Mouse (Mus musculus) kidney, adult 8-10 months (tissue): ENCODE results near the gene Baiap2l1.
"Not testable (repeated sequence)": the region's sequence is repeated elsewhere in the genome, so short reads cannot be mapped to it uniquely, and the experiment has no call there.

Source experiments
- DNase-seq, 2 experiments: peaks; one replicate each; pipeline ENCODE4 v3.0.0; 2022

Baiap2l1 gene

GRCm38 (mm10) chr5:144357881-144358591 is at the start of gene Baiap2l1:
Baiap2l1 (minus strand) TSS chr5:144358112.
- DNase-seq, result peak; percentile 99 to 100

GRCm38 (mm10) chr5:144406256-144406655 is 48.3 kb upstream of the Baiap2l1 start:
- DNase-seq, result no peak

GRCm38 (mm10) chr5:144400821-144401220 is 42.9 kb upstream of the Baiap2l1 start:
- DNase-seq, result no peak

GRCm38 (mm10) chr5:144397566-144397965 is 39.7 kb upstream of the Baiap2l1 start:
- DNase-seq, result no peak

GRCm38 (mm10) chr5:144394142-144394541 is 36.2 kb upstream of the Baiap2l1 start:
- DNase-seq, result no peak

GRCm38 (mm10) chr5:144387851-144388250 is 29.9 kb upstream of the Baiap2l1 start:
- DNase-seq, result peak in 1 of 2 experiments; percentile 58

- no peak for DNase-seq
Measured at GRCm38 (mm10) chr5:144383936-144384335, 26.0 kb upstream of the Baiap2l1 start.

GRCm38 (mm10) chr5:144381782-144382181 is 23.9 kb upstream of the Baiap2l1 start:
- DNase-seq, result peak in 1 of 2 experiments; percentile 49

GRCm38 (mm10) chr5:144380689-144381088 is 22.8 kb upstream of the Baiap2l1 start:
- DNase-seq, result no peak

- no peak for DNase-seq
Measured at GRCm38 (mm10) chr5:144379431-144379830, 21.5 kb upstream of the Baiap2l1 start.

GRCm38 (mm10) chr5:144372885-144373284 is 15.0 kb upstream of the Baiap2l1 start:
- no peak for DNase-seq

GRCm38 (mm10) chr5:144372177-144372576 is 14.3 kb upstream of the Baiap2l1 start:
- DNase-seq, result no peak

GRCm38 (mm10) chr5:144370986-144371385 is 13.1 kb upstream of the Baiap2l1 start:
- DNase-seq, result no peak

- DNase-seq, result no peak
Measured at GRCm38 (mm10) chr5:144368661-144369205, 10.8 kb upstream of the Baiap2l1 start.

- DNase-seq, result not testable (repeated sequence)
Measured at GRCm38 (mm10) chr5:144366551-144366950, 8.6 kb upstream of the Baiap2l1 start.

- no peak for DNase-seq
Measured at GRCm38 (mm10) chr5:144364680-144365357, 6.9 kb upstream of the Baiap2l1 start.

GRCm38 (mm10) chr5:144360346-144360745 is 2.4 kb upstream of the Baiap2l1 start:
- DNase-seq, result peak; percentile 81 to 90

GRCm38 (mm10) chr5:144359886-144360285 is 2.0 kb upstream of the Baiap2l1 start:
- DNase-seq, result peak; percentile 22 to 47

- no peak for DNase-seq
Measured at GRCm38 (mm10) chr5:144358592-144358917, 643 bp upstream of the Baiap2l1 start.

GRCm38 (mm10) chr5:144357551-144357880 is 396 bp downstream of the Baiap2l1 start:
- DNase-seq, result no peak

GRCm38 (mm10) chr5:144356776-144357455 is 996 bp downstream of the Baiap2l1 start:
- DNase-seq, result no peak

GRCm38 (mm10) chr5:144352250-144353047 is 5.5 kb downstream of the Baiap2l1 start:
- DNase-seq, result no peak

- DNase-seq, result no peak
Measured at GRCm38 (mm10) chr5:144351185-144351584, 6.7 kb downstream of the Baiap2l1 start.
